Mouse (Mus musculus): ENCODE measurements around the gene Rps15. TPM values are rescaled to one million over a fixed set of nuclear protein-coding genes. Genes with fewer than 3 reads are reported as not detected.

Rps15 gene
- polyA plus RNA-seq, 1 experiment from 2014 or later, result 723 TPM

DNA sequence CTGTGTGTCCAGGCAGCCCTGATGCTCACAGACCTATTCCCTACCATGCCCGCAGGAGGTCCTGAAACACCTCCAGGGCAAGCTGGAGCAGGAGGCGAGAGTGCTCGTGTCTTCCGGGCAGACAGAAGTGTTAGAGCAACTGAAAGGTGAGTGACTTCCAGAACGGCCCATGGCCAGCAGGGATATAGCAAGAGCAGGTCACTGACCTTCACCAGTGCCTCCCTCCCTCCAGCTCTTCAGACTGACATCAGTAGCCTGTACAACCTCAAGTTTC, 9.8 kb downstream of the Rps15 start:
- H3K27me3 ChIP-seq (ENCODE audit: control insufficient read depth, insufficient read depth, low read length), result peaks cover 96% of the 10 kb centered on the region
- H3K36me3 ChIP-seq (ENCODE audit: control insufficient read depth, insufficient read depth, low read length), result no peaks in the 10 kb centered on the region
- H3K4me3 ChIP-seq (ENCODE audit: control insufficient read depth in 1 of 2, insufficient read depth in 1 of 2, low read depth in 1 of 2, low read length in 2 of 2), result no peak overlapping the region; a peak in 1 of 4 replicates
- H3K27ac ChIP-seq (replicated peaks in 1 of 2; ENCODE audit: control insufficient read depth in 1 of 2, insufficient read depth in 1 of 2, low read depth in 2 of 2, low read length in 2 of 2), result no peak overlapping the region
- WGBS, result 48% methylated on average over 5 of the region's 5 CpGs
- H3K9me3 ChIP-seq (ENCODE audit: control insufficient read depth, low read length), result no peaks in the 10 kb centered on the region
- 0 out of 2 replicates have a peak overlapping the region, but pooled peaks have one; percentile 12 for H3K4me2 ChIP-seq (ENCODE audit: low read length)
- H3K9ac ChIP-seq (ENCODE audit: low read length), result no peak overlapping the region
- ATAC-seq (ENCODE audit: insufficient number of reproducible peaks, insufficient read depth, low FRiP score, low read depth), result no peak
- peaks cover 4 to 8% of the 10 kb centered on the region in 2 experiments; a peak in 2 of 4 replicates for H3K4me1 ChIP-seq (ENCODE audit: control insufficient read depth in 2 of 2, insufficient read depth in 2 of 2, low read length in 2 of 2)

DNA sequence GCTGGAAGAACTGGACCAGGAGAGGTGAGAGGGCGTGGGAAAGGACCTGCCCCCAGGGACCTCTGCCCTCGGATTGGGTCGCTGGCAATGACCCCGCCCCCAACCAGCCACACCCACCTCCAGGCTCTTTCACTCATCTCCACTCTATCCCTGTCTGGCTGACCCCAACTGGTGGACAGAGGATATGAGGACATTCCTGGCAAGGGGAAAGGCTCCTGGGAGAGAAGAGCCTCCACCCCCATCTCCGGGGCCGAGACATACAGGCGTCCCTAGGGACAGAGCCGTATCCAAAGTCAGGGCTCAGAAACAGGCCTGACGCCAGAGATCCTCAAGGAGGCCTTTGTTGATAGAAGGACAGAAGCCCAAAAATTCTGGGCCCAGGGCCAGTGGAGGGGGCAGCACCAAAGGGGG, 10.2 kb downstream of the Rps15 start:
- peaks cover 4 to 8% of the 10 kb centered on the region in 2 experiments; a peak in 2 of 4 replicates for H3K4me1 ChIP-seq (ENCODE audit: control insufficient read depth in 2 of 2, insufficient read depth in 2 of 2, low read length in 2 of 2)
- 0 out of 4 replicates have a peak overlapping the region, but pooled peaks of 1 of the 2 experiments have one; percentile 14 for H3K27ac ChIP-seq (replicated peaks in 1 of 2; ENCODE audit: control insufficient read depth in 1 of 2, insufficient read depth in 1 of 2, low read depth in 2 of 2, low read length in 2 of 2)
- no peak overlapping the region; a peak in 1 of 4 replicates for H3K4me3 ChIP-seq (ENCODE audit: control insufficient read depth in 1 of 2, insufficient read depth in 1 of 2, low read depth in 1 of 2, low read length in 2 of 2)
- H3K4me2 ChIP-seq (ENCODE audit: low read length), result 0 out of 2 replicates have a peak overlapping the region, but pooled peaks have one; percentile 12
- no peaks in the 10 kb centered on the region for H3K9me3 ChIP-seq (ENCODE audit: control insufficient read depth, low read length)
- peaks cover 96% of the 10 kb centered on the region for H3K27me3 ChIP-seq (ENCODE audit: control insufficient read depth, insufficient read depth, low read length)
- no peak overlapping the region for H3K9ac ChIP-seq (ENCODE audit: low read length)
- H3K36me3 ChIP-seq (ENCODE audit: control insufficient read depth, insufficient read depth, low read length), result no peaks in the 10 kb centered on the region
- WGBS, result 9% methylated on average over 9 of the region's 9 CpGs
- peak; percentile 26; the same call in 1 of the 2 replicates for ATAC-seq (ENCODE audit: insufficient number of reproducible peaks, insufficient read depth, low FRiP score, low read depth)

DNA sequence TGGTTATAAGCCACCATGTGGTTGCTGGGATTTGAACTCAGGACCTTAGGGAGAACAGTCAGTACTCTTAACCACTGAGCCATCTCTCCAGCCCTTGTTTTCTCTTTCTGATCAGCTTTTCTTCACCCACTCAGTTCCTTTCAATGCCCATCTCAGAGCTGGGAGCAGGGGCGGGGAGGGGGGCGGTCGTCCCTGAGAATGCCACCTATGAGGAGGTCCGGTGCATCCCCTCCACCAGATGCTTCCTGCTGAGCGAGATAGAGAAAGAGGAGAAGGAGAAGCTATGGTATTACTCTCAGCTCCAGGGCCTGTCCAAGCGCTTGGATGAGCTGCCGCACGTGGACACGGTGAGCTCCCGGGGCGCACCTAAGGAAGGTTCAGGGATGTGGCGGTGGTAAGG, 12.2 kb downstream of the Rps15 start:
- no peak overlapping the region for H3K27ac ChIP-seq (replicated peaks in 1 of 2; ENCODE audit: control insufficient read depth in 1 of 2, insufficient read depth in 1 of 2, low read depth in 2 of 2, low read length in 2 of 2)
- no peak for ATAC-seq (ENCODE audit: insufficient number of reproducible peaks, insufficient read depth, low FRiP score, low read depth)
- H3K36me3 ChIP-seq (ENCODE audit: control insufficient read depth, insufficient read depth, low read length), result no peaks in the 10 kb centered on the region
- 18% methylated on average over 12 of the region's 12 CpGs for WGBS
- peaks cover 4 to 8% of the 10 kb centered on the region in 2 experiments; a peak in 2 of 4 replicates for H3K4me1 ChIP-seq (ENCODE audit: control insufficient read depth in 2 of 2, insufficient read depth in 2 of 2, low read length in 2 of 2)
- H3K4me3 ChIP-seq (ENCODE audit: control insufficient read depth in 1 of 2, insufficient read depth in 1 of 2, low read depth in 1 of 2, low read length in 2 of 2), result no peak overlapping the region
- H3K9me3 ChIP-seq (ENCODE audit: control insufficient read depth, low read length), result no peaks in the 10 kb centered on the region
- no peak overlapping the region for H3K9ac ChIP-seq (ENCODE audit: low read length)
- H3K4me2 ChIP-seq (ENCODE audit: low read length), result peak overlapping the region; percentile 1; the same call in 1 of the 2 replicates
- H3K27me3 ChIP-seq (ENCODE audit: control insufficient read depth, insufficient read depth, low read length), result peaks cover 90% of the 10 kb centered on the region

DNA sequence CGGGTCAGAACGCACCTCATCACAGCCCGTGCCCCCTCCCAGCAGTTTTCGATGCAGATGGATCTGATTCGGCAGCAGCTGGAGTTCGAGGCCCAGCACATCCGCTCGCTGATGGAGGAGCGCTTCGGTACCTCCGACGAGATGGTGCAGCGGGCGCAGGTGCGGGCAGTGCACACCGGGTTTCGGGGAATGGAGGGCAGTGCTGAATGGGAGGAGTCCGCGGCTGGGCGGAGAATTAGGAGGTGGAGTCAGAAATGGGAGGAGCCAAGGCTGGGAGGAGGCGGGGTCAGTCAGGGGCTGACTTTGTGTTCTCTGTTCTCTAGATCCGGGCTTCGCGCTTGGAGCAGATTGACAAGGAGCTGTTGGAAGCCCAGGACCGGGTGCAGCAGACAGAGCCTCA, 12.6 kb downstream of the Rps15 start:
- peaks cover 4 to 8% of the 10 kb centered on the region in 2 experiments; a peak in 2 of 4 replicates for H3K4me1 ChIP-seq (ENCODE audit: control insufficient read depth in 2 of 2, insufficient read depth in 2 of 2, low read length in 2 of 2)
- no peak overlapping the region for H3K27ac ChIP-seq (replicated peaks in 1 of 2; ENCODE audit: control insufficient read depth in 1 of 2, insufficient read depth in 1 of 2, low read depth in 2 of 2, low read length in 2 of 2)
- H3K4me3 ChIP-seq (ENCODE audit: control insufficient read depth in 1 of 2, insufficient read depth in 1 of 2, low read depth in 1 of 2, low read length in 2 of 2), result no peak overlapping the region
- peaks cover 88% of the 10 kb centered on the region for H3K27me3 ChIP-seq (ENCODE audit: control insufficient read depth, insufficient read depth, low read length)
- WGBS, result 7% methylated on average over 25 of the region's 25 CpGs
- no peak for ATAC-seq (ENCODE audit: insufficient number of reproducible peaks, insufficient read depth, low FRiP score, low read depth)
- H3K4me2 ChIP-seq (ENCODE audit: low read length), result peak overlapping the region; percentile 1; the same call in 1 of the 2 replicates
- no peaks in the 10 kb centered on the region for H3K36me3 ChIP-seq (ENCODE audit: control insufficient read depth, insufficient read depth, low read length)
- H3K9me3 ChIP-seq (ENCODE audit: control insufficient read depth, low read length), result no peaks in the 10 kb centered on the region
- no peak overlapping the region for H3K9ac ChIP-seq (ENCODE audit: low read length)

DNA sequence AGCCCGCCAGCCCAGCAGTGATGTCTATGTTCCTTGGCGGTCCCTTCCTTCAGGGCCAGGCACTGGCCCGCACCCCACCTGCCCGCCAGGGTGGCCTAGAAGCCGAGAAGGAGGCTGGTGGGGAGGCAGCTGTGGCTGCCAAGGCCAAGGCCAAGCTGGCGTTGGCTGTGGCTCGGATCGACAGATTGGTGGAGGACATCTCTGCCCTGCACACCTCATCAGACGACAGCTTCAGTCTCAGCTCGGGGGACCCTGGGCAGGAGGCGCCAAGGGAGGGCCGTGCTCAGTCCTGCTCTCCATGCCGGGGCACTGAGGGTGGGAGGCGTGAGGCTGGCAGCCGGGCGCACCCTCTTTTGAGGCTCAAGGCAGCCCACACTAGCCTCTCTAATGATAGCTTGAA, 19.3 kb downstream of the Rps15 start:
- no peak overlapping the region for H3K9ac ChIP-seq (ENCODE audit: low read length)
- H3K27ac ChIP-seq (replicated peaks in 1 of 2; ENCODE audit: control insufficient read depth in 1 of 2, insufficient read depth in 1 of 2, low read depth in 2 of 2, low read length in 2 of 2), result no peak overlapping the region
- H3K9me3 ChIP-seq (ENCODE audit: control insufficient read depth, low read length), result no peaks in the 10 kb centered on the region
- ATAC-seq (ENCODE audit: insufficient number of reproducible peaks, insufficient read depth, low FRiP score, low read depth), result no peak
- no peak overlapping the region for H3K4me2 ChIP-seq (ENCODE audit: low read length)
- H3K36me3 ChIP-seq (ENCODE audit: control insufficient read depth, insufficient read depth, low read length), result no peaks in the 10 kb centered on the region
- H3K27me3 ChIP-seq (ENCODE audit: control insufficient read depth, insufficient read depth, low read length), result peaks cover 84% of the 10 kb centered on the region
- H3K4me1 ChIP-seq (ENCODE audit: control insufficient read depth in 2 of 2, insufficient read depth in 2 of 2, low read length in 2 of 2), result peaks cover 18 to 30% of the 10 kb centered on the region in 2 experiments
- no peak overlapping the region for H3K4me3 ChIP-seq (ENCODE audit: control insufficient read depth in 1 of 2, insufficient read depth in 1 of 2, low read depth in 1 of 2, low read length in 2 of 2)
- WGBS, result 76% methylated on average over 16 of the region's 16 CpGs

DNA sequence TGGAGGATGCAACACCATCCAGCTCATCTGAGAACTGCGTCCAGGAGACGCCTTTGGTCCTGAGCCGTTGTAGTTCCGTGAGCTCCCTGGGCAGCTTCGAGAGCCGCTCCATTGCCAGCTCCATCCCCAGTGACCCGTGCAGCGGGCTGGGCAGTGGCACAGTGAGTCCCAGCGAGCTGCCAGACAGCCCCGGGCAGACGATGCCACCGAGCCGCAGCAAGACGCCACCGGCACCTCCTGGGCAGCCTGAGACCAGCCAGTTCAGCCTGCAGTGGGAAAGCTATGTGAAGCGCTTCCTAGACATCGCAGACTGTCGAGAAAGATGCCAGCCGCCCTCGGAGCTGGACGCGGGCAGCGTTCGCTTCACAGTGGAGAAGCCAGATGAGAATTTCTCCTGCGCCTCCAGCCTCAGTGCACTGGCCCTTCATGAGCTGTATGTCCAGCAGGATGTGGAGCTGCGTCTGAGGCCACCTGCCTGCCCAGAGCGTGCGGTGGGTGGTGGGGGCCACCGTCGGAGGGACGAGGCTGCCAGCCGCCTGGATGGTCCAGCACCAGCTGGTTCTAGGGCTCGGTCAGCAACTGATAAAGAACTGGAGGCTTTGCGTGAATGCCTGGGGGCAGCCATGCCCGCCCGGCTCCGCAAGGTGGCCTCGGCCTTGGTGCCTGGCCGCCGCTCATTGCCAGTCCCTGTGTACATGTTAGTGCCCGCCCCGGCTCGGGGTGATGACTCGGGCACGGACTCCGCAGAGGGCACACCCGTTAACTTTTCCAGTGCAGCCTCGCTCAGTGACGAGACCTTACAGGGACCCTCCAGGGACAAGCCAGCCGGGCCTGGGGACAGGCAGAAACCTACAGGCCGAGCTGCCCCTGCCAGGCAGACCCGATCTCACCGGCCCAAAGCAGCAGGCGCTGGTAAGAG, 20.6 kb downstream of the Rps15 start:
- H3K27me3 ChIP-seq (ENCODE audit: control insufficient read depth, insufficient read depth, low read length), result peaks cover 79% of the 10 kb centered on the region
- WGBS, result 55% methylated on average over 54 of the region's 54 CpGs
- no peak overlapping the region for H3K4me3 ChIP-seq (ENCODE audit: control insufficient read depth in 1 of 2, insufficient read depth in 1 of 2, low read depth in 1 of 2, low read length in 2 of 2)
- peaks cover 22 to 40% of the 10 kb centered on the region in 2 experiments for H3K4me1 ChIP-seq (ENCODE audit: control insufficient read depth in 2 of 2, insufficient read depth in 2 of 2, low read length in 2 of 2)
- no peak overlapping the region for H3K4me2 ChIP-seq (ENCODE audit: low read length)
- H3K36me3 ChIP-seq (ENCODE audit: control insufficient read depth, insufficient read depth, low read length), result peaks cover 3% of the 10 kb centered on the region; the same call in 1 of the 2 replicates
- H3K27ac ChIP-seq (replicated peaks in 1 of 2; ENCODE audit: control insufficient read depth in 1 of 2, insufficient read depth in 1 of 2, low read depth in 2 of 2, low read length in 2 of 2), result no peak overlapping the region
- no peak for ATAC-seq (ENCODE audit: insufficient number of reproducible peaks, insufficient read depth, low FRiP score, low read depth)
- H3K9ac ChIP-seq (ENCODE audit: low read length), result no peak overlapping the region
- H3K9me3 ChIP-seq (ENCODE audit: control insufficient read depth, low read length), result no peaks in the 10 kb centered on the region

DNA sequence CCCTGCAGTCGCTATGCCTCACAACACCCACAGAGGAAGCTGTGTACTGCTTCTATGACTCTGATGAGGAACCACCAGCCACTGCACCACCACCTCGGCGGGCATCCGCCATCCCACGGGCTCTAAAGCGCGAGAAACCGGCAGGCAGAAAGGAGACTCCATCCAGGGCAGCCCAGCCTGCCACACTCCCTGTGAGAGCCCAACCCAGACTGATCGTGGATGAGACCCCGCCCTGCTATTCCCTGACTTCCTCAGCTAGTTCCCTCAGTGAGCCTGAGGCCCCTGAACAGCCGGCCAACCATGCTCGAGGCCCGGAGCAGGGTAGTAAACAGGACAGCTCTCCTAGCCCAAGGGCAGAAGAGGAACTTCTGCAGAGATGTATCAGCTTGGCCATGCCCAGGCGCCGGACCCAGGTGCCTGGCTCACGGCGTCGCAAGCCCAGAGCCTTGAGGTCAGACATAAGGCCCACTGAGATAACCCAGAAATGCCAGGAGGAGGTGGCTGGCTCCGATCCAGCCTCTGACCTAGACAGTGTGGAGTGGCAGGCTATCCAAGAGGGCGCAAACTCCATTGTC, 21.5 kb downstream of the Rps15 start:
- WGBS, result 21% methylated on average over 20 of the region's 20 CpGs
- H3K27ac ChIP-seq (replicated peaks in 1 of 2; ENCODE audit: control insufficient read depth in 1 of 2, insufficient read depth in 1 of 2, low read depth in 2 of 2, low read length in 2 of 2), result no peak overlapping the region
- peak overlapping the region; percentile 21; the same call in 1 of the 2 replicates for H3K4me2 ChIP-seq (ENCODE audit: low read length)
- no peaks in the 10 kb centered on the region for H3K9me3 ChIP-seq (ENCODE audit: control insufficient read depth, low read length)
- peaks cover 11% of the 10 kb centered on the region for H3K36me3 ChIP-seq (ENCODE audit: control insufficient read depth, insufficient read depth, low read length)
- H3K4me3 ChIP-seq (ENCODE audit: control insufficient read depth in 1 of 2, insufficient read depth in 1 of 2, low read depth in 1 of 2, low read length in 2 of 2), result no peak overlapping the region; a peak in 1 of 4 replicates
- peak overlapping the region; percentile 34 for H3K9ac ChIP-seq (ENCODE audit: low read length)
- peaks cover 75% of the 10 kb centered on the region for H3K27me3 ChIP-seq (ENCODE audit: control insufficient read depth, insufficient read depth, low read length)
- H3K4me1 ChIP-seq (ENCODE audit: control insufficient read depth in 2 of 2, insufficient read depth in 2 of 2, low read length in 2 of 2), result peaks cover 22 to 40% of the 10 kb centered on the region in 2 experiments
- ATAC-seq (ENCODE audit: insufficient number of reproducible peaks, insufficient read depth, low FRiP score, low read depth), result no peak

Measured in heart, embryonic 14.5 days (tissue).